Mouse (Mus musculus): ENCODE results near the gene 1700001P01Rik. TPM values are rescaled to one million over a fixed set of nuclear protein-coding genes. Genes with fewer than 3 reads are reported as not detected.

The 1700001P01Rik gene
- total and polyA plus RNA-seq, 3 experiments: 0.47 TPM; not detected in 2

- peak; percentile 96 for DNase-seq (ENCODE audit: extremely low read depth)
- peak within 1 kb of the TSS; percentile 83 for H3K9ac ChIP-seq (ENCODE audit: insufficient read depth, low read depth)
- peaks cover 14 to 51% of the 10 kb centered on the region in 2 experiments for H3K4me1 ChIP-seq (ENCODE audit: control insufficient read depth in 1 of 2, insufficient read depth in 2 of 2)
- peaks cover 0 to 4% of the 10 kb centered on the region in 2 experiments for H3K36me3 ChIP-seq (replicated peaks in 1 of 2; ENCODE audit: control insufficient read depth in 1 of 2, insufficient read depth in 1 of 2, low read length in 1 of 2)
- dilution Hi-C loops (cut with MboI; ENCODE audit: extremely low pct_ligation_motif_present, extremely low pct_unique_long_range_greater_than_20kb, low sequenced_read_pairs) (no loop called here), in situ Hi-C loops (cut with MboI; ENCODE audit: low pct_ligation_motif_present, low pct_unique_long_range_greater_than_20kb, low sequenced_read_pairs) (loop anchor here (5.0 kb wide), 3 partner anchors 44 to 189 kb away; partner anchors contain the start of genes B230217C12Rik, Fbxo47 and Plxdc1)
- peak within 1 kb of the TSS; percentile 79 to 90 (median 90) for H3K4me3 ChIP-seq (replicated peaks in 1 of 3; ENCODE audit: low read depth in 2 of 3, low read length in 2 of 3, poor library complexity in 1 of 3)
- H3K4me2 ChIP-seq (ENCODE audit: insufficient read depth, low read depth, poor library complexity, severe bottlenecking): peak within 1 kb of the TSS; percentile 46
- no peaks in the 10 kb centered on the region for H3K9me3 ChIP-seq (replicated peaks; ENCODE audit: low read length)
- H3K27me3 ChIP-seq (replicated peaks): no peaks in the 10 kb centered on the region
- peak within 1 kb of the TSS; percentile 83 for H3K27ac ChIP-seq (ENCODE audit: insufficient read depth, low read depth)
- TF ChIP-seq SMC3 (IDR thresholded peaks at IDR 0.05; ENCODE audit: low read depth, low read length): no peak
- 0 out of 2 replicates have a peak, but pooled peaks have one; percentile 78 for TF ChIP-seq KAT2A (IDR thresholded peaks at IDR 0.05; ENCODE audit: insufficient replicate concordance, low read length)
- TF ChIP-seq MEF2A (IDR thresholded peaks at IDR 0.05; ENCODE audit: borderline replicate concordance, low read depth, low read length): no peak
- TF ChIP-seq RAD21 (IDR thresholded peaks at IDR 0.05; ENCODE audit: low read depth, low read length): no peak
- TF ChIP-seq BHLHE40 (IDR thresholded peaks at IDR 0.05; ENCODE audit: low read depth, low read length): no peak
- no peak for TF ChIP-seq SIN3A (IDR thresholded peaks at IDR 0.05; ENCODE audit: low read length)
- no peak for TF ChIP-seq HCFC1 (IDR thresholded peaks at IDR 0.05; ENCODE audit: low read depth, low read length)
- TF ChIP-seq USF1 (IDR thresholded peaks at IDR 0.05; ENCODE audit: low read depth, low read length): no peak
- TF ChIP-seq MAX (IDR thresholded peaks at IDR 0.05; ENCODE audit: low read length): no peak
- no peak for TF ChIP-seq MYC (IDR thresholded peaks at IDR 0.05; ENCODE audit: low read depth, low read length)
- TF ChIP-seq JUND (conservative IDR thresholded peaks at IDR 0.05; ENCODE audit: low read depth, low read length): no peak
- TF ChIP-seq IRF4 (IDR thresholded peaks at IDR 0.05; ENCODE audit: low read depth, low read length): peak; percentile 47; the same call in 1 of the 2 replicates
- no peak for TF ChIP-seq UBTF (IDR thresholded peaks at IDR 0.05; ENCODE audit: low read depth, low read length)
- TF ChIP-seq GABPA (IDR thresholded peaks at IDR 0.05; ENCODE audit: insufficient replicate concordance, low read depth, low read length): no peak
- TF ChIP-seq ZC3H11A (IDR thresholded peaks at IDR 0.05; ENCODE audit: low read depth, low read length): no peak
- TF ChIP-seq USF2 (conservative IDR thresholded peaks at IDR 0.05; ENCODE audit: low read depth, low read length): no peak
- peak; percentile 96 for TF ChIP-seq ELF1 (IDR thresholded peaks at IDR 0.05; ENCODE audit: low read depth, low read length)
- TF ChIP-seq TCF12 (IDR thresholded peaks at IDR 0.05; ENCODE audit: low read depth, low read length): no peak
- TF ChIP-seq POLR2A (IDR thresholded peaks at IDR 0.05; ENCODE audit: low read depth, low read length): no peak
- TF ChIP-seq MAZ (IDR thresholded peaks at IDR 0.05; ENCODE audit: low read depth, low read length): peak; percentile 47; the same call in 1 of the 2 replicates
- no peak for TF ChIP-seq PAX5 (IDR thresholded peaks at IDR 0.05; ENCODE audit: low read length)
- peak; percentile 99 for TF ChIP-seq TBP (conservative IDR thresholded peaks at IDR 0.05; ENCODE audit: low read depth, low read length)
- TF ChIP-seq CHD2 (IDR thresholded peaks at IDR 0.05; ENCODE audit: low read length): no peak
- TF ChIP-seq POLR2AphosphoS2 (IDR thresholded peaks at IDR 0.05; ENCODE audit: low read depth, low read length): no peak
- TF ChIP-seq ZKSCAN1 (IDR thresholded peaks at IDR 0.05; ENCODE audit: borderline replicate concordance, low read depth, low read length): no peak
- TF ChIP-seq NRF1 (IDR thresholded peaks at IDR 0.05; ENCODE audit: low read depth, low read length): peak; percentile 66
- TF ChIP-seq ETS1 (conservative IDR thresholded peaks at IDR 0.05; ENCODE audit: low read depth, low read length): no peak
- TF ChIP-seq NELFE (IDR thresholded peaks at IDR 0.05; ENCODE audit: low read depth, low read length): no peak
- no peak for TF ChIP-seq EP300 (IDR thresholded peaks at IDR 0.05; ENCODE audit: low read length)
- TF ChIP-seq ZMIZ1 (IDR thresholded peaks at IDR 0.05; ENCODE audit: low read depth, low read length): no peak
- TF ChIP-seq E2F4 (IDR thresholded peaks at IDR 0.05; ENCODE audit: insufficient replicate concordance, low read depth, low read length): 0 out of 2 replicates have a peak, but pooled peaks have one; percentile 63
- TF ChIP-seq MXI1 (IDR thresholded peaks at IDR 0.05; ENCODE audit: low read depth, low read length): no peak
- TF ChIP-seq CTCF (conservative IDR thresholded peaks at IDR 0.05 in 1 of 2, IDR thresholded peaks at IDR 0.05 in 1 of 2; ENCODE audit: low read depth in 2 of 2, low read length in 2 of 2): no peak
- TF ChIP-seq CHD1 (IDR thresholded peaks at IDR 0.05; ENCODE audit: low read depth, low read length): no peak
- TF ChIP-seq JUN (IDR thresholded peaks at IDR 0.05; ENCODE audit: insufficient read depth, low read depth, low read length): no peak
- no peak for TF ChIP-seq RCOR1 (conservative IDR thresholded peaks at IDR 0.05; ENCODE audit: low read depth, low read length)
- TF ChIP-seq ZNF384 (IDR thresholded peaks at IDR 0.05; ENCODE audit: low read depth, low read length): no peak
- TF ChIP-seq MAFK (IDR thresholded peaks at IDR 0.05; ENCODE audit: insufficient replicate concordance, low read length): peak; percentile 96
- H3K79me2 ChIP-seq (replicated peaks; ENCODE audit: control insufficient read depth, extremely low read depth, insufficient read depth, poor library complexity, severe bottlenecking): no peaks in the 10 kb centered on the region
Measured at GRCm38 (mm10) chr11:97798782-97799145, 23.0 kb upstream of the 1700001P01Rik start, which contains the start of gene Lasp1. Lasp1 (plus strand) TSS chr11:97799000.
